Mouse (Mus musculus) thymus, postnatal 4 days (tissue): ENCODE measurements at regions not wholly inside any gene's neighbourhood (a gene's known extent, or its start where the extent isn't known, plus 50 kb on each side); places are given as distances from the start of the nearest gene placed in this dataset.

Experiments used
- DNase-seq: peaks from one replicate; pipeline ENCODE4 v3.0.0; 2021

- DNase-seq = no peak
Measured at GRCm38 (mm10) chr3:34522054-34522684, 128.0 kb upstream of the Sox2 start.

GRCm38 (mm10) chr3:34521357-34522053 lies 128.7 kb upstream of the Sox2 start:
- no peak for DNase-seq

DNA sequence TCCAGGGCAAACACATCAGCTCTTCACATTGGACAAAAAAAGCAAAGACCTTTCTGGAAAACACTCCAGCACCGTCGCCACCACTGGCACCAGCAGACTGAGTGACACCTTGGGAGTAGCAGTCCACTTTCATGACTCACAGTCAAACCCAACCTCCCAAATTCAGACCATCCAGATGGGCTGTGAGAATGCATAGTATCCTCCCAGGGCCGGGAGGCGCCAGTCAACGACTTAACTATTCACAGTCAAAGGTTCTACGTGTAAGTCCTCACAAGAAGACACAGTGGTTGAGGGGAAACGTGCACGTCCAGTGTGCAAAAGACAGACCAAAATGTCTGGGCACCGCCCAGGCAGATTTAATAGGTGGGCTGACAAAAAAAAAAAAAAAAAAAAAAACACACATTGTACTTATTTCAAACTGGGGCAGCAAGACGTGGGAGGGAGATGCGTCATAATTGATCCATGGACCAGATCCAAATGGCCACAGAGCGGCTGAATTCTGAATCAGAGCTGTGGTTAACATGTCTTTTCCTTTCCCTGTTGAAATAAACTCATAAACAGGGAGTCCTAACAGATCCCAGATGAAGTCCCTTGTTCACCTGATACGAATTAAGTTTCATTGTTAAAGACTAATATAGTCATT lies 137.6 kb upstream of the Sox2 start:
- DNase-seq = no peak

GRCm38 (mm10) chr3:34510723-34511122 lies 139.5 kb upstream of the Sox2 start:
- DNase-seq = no peak

DNA sequence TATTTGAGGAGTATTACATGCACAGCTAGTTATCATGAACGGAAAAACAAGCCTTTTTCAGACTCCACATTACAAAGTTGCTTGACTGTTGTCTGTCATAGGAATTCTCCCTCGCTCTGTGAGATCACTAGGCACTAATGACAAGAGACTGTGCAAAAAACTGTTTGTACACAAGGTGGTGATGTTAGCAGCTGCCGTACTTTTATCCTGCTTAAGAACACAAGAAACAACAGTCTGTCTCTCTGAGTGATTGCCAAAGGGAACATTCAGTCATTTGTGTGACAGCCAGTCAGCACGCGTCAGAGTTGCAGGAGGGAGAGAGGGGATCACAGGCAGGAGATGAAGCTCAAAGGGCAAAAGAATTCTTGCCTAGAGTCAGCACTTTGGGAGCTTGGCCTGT lies 141.0 kb upstream of the Sox2 start:
- DNase-seq = no peak

- DNase-seq = no peak
Measured at GRCm38 (mm10) chr3:34504573-34504894, 145.7 kb upstream of the Sox2 start.

GRCm38 (mm10) chr3:34503874-34504572 lies 146.2 kb upstream of the Sox2 start:
- DNase-seq = no peak

DNA sequence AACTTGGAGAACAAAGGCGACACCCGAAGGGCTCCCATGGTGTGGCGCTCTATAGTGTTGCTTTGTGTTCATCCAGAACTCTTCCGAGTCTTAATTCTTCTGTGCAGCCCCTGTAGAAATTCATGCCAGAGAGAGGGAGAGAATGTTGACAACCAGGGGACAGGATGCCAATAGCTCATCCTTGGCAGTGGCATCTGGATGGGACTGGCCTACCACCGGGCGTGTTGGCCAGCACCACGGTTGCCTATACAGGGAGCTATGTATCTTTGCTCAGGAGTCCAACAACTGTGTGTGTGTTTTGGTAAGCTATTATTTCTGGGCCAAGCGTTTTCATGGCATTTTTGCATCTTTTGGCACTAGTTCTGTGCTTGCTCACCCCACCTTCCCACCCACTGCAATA lies 153.4 kb upstream of the Sox2 start:
- no peak for DNase-seq

- no peak for DNase-seq
Measured at GRCm38 (mm10) chr3:34495615-34496014, 154.6 kb upstream of the Sox2 start.

DNA sequence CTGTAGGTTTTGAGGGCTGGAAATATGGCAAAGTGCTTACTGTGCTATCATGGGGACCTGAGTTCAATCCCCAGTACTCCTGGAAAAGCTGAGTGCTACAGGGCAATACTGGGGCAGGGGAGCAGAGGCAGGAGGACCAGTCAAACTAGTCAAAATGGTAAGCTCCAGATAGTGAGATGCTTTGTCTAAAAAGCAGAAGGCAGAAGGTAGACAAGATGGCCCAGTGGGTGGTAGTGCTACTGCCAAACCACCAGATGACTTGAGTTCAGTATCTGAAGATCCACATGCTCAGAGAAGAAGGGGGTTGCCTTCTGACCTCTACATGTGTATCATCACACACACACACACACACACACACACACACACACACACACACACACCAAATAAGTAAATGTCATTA lies 156.3 kb upstream of the Sox2 start:
- DNase-seq = no peak

GRCm38 (mm10) chr3:34489008-34489407 lies 161.2 kb upstream of the Sox2 start:
- no peak for DNase-seq

DNA sequence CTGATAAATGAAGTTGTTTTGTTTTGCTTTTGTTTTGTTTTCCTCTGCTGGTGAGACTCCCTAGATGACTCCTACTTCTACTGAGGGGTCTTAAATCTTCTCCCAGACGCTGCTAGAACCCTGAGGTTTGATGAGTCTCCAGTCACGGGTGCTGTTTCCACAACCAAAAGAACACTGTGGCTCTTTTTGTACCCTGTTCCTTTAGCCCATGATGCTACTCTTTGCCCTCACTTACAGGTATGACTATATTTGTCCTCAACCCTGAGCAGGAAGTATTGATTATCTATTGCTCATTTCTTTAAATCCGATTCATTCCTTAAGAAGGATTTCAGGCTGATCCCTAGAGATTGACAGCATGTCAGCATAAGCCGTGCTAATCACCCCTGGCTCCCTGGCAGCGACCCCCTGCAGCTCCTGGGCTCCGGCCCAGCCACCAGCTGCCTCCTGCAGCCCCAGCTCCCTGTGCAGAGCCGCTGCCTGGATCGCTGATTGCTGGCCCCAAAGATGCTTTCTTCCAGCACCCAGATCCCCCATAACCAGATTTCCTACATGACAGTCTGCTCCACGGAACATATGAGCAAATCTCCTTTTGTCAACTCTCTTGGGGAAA lies 163.7 kb upstream of the Sox2 start:
- DNase-seq = no peak

DNA sequence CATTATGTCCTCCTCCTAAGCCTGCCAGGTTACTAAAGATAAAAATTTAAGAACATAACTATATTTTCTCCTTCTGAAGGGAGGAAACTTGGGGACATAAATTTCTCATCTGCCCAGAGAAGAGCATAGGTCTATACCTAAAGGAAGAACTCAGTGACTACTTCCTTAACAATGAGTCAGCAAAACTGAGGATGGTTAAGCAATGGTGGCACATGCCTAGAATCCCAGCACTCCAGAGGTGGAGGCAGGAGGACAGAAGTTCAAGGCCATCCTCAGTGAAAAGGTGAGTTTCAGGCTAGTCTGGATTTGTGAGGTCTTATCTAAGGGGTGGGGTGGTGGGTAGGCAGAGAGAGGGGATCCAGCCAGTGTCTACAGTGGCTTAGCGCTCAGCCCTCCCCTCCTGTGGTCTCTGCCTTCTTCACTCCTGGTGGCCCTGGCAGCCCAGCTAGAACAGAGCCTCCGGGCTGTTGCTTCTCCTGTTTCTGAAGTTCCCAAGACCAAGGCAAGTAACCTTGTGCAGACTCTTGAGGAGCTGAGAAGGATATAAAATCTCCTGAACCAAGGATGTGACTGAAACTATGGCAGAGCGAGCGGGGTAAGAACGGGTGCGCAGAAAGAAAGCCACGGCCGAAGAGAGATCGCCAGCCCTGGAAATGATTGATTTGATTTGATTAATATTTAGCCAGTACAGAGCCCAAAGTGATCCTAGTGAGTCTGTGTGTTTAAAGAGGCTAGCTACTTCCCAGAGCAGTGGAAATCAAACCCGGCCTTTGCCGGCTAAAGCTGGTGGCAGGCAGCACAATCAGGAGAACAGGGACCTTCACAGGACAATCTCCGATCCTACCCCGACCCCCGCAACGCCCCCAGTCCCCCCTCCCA lies 164.6 kb upstream of the Sox2 start:
- no peak for DNase-seq

- DNase-seq = no peak
Measured at GRCm38 (mm10) chr3:34483934-34484333, 166.3 kb upstream of the Sox2 start.

DNA sequence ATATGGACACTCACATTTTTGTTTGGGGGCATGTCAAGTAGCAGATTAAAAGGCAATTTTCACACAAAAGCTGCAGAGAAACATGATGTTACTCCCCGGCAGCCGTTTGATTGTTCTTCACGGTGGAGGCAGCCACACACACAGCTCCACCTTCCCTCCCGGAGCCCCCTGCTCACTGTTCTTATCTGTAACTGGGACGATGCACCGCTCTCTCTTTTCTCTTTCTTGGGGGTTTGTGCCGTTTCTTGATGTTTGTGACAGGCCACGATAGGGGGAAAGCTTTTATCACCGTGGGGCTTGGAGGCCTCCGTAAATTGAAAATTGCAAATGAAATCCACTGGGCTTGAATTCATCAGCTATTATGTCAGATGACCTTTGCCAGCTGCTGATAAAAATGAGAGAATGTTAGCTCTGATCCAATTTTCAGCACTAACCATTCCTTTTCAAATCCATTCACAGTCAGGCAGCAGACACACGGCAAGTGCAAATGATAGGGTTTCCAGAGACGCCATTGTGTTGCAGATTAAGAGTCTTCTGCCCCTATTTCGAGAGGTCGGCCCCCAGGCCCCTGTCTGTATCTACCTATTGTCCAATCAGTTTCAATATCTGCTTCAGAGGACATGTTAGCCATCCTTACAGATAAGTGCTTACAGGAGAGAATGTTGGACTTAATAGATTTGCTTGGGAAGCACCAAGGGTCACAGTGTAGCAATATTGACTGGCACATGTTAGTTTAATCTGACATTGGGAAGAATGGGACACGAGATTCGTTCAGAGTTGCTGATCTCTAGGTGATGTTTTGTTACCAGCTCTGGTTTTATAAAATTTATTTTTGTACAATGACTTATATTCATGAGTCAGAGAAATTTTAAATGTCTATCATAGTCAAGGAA lies 168.1 kb upstream of the Sox2 start:
- DNase-seq = no peak

DNA sequence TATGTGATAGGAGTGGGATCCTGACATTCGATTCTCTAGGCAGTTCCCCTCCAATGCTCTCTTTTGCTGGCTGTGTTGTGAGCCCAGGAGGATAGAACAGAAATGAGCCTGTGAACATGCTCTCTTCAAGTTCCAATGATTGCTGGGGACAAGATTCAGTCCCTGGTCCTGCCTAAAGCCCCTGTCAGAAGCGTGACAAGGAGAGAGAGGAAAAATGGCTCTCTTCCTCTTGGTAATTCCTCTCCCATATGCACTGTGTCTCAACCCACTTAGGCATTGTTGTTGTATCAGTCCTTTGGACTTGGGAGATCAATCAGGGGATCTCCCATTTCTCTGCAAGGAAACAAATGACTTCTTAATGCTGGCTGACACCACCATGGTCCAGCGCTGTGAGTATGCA lies 168.9 kb upstream of the Sox2 start:
- no peak for DNase-seq

- DNase-seq = no peak
Measured at GRCm38 (mm10) chr3:34474126-34474525, 176.1 kb upstream of the Sox2 start.

DNA sequence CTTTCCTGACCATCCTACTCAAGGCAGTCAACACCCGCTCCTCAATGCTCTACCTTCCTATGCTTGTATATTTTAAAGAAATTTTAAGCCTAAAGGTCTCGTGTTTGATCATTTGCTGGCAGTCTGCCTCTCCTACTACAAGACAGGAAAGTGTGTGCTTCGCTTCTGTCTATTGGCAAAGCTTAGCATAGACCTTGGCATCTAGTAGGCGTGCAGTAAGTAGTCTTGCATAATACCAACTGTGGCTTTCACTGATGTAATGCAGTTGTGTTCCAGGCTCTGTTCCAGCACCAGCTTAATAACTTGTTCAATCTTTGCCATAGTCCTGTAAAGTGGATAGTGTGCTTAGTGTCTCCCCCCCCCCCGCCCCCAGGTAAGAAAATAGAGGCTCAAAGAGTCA lies 179.5 kb upstream of the Sox2 start:
- no peak for DNase-seq

DNA sequence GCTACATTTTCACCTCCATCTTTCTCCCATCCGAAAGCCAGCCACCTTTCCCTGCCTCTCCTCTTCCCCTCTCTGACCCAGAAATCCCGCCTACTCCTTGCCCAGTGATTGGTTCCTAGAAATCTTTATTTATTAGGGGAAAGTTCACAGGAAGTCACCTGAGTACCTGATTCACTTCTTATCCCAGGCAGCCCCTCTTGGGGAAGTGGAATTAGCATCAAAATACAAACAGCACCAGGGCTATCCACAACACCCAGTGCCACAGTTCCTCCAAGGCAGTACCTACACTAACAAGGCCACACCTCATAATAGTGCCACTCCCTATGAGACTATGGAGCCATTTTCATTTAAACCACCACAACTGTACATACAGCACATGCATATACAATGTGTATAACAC lies 180.3 kb upstream of the Sox2 start:
- DNase-seq = no peak

DNA sequence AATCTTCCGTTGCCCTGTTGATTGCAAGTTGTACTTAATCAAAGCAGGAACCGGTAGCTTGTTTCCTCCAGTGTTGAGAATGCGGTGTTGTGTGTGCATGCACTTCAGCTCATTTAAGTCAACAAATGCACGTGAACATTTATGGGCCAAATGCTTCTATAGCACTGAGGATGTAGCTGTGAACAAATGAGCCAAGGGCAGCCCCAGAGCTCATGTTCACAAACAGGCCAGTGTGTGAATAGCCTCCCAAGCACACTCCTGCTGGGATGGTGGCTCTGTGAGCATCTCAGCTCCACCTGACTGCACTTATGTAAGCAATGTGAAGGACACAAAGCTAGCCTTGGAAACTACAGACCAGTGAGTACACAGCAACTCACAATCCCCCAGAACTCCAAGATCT lies 183.9 kb upstream of the Sox2 start:
- no peak for DNase-seq

- DNase-seq = no peak
Measured at GRCm38 (mm10) chr3:34465040-34465831, 185.0 kb upstream of the Sox2 start.
